Mouse (Mus musculus): ENCODE results near the gene Mis18bp1. TPM values are rescaled to one million over a fixed set of nuclear protein-coding genes. Genes with fewer than 3 reads are reported as not detected.
A peak's percentile ranks its signal among the peaks of the same experiment; 100 is the strongest.
"Not testable (repeated sequence)": the region's sequence is repeated elsewhere in the genome, so short reads cannot be mapped to it uniquely, and the experiment has no call there.

The Mis18bp1 gene
- 29.2 and 35.0 TPM in 2 replicates for polyA plus RNA-seq (2015; fragmentation: Nextera tagmentation; extraction: Ambion mirVana)

GRCm38 (mm10) chr12:65172021-65172951, at the start of gene Mis18bp1:
Mis18bp1 (minus strand) TSS chr12:65172604.
- peak within 1 kb of the TSS; percentile 81 for H3K9ac ChIP-seq
- H3K4me3 ChIP-seq = peak within 1 kb of the TSS; percentile 76
- H3K4me1 ChIP-seq (replicated peaks) = peaks cover 13% of the 10 kb centered on the region
- WGBS = under 1% methylated on average over 70 of the region's 70 CpGs
- peak within 1 kb of the TSS; percentile 65 for H3K4me2 ChIP-seq
- no peaks in the 10 kb centered on the region for H3K9me3 ChIP-seq (replicated peaks)
- ATAC-seq (replicated peaks; ENCODE audit: insufficient number of reproducible peaks, insufficient read depth, low FRiP score, low read depth) = peak; percentile 99
- no peaks in the 10 kb centered on the region for H3K27me3 ChIP-seq
- H3K36me3 ChIP-seq = no peaks in the 10 kb centered on the region
- H3K27ac ChIP-seq = peak within 1 kb of the TSS; percentile 94

GRCm38 (mm10) chr12:65216404-65216840, 44.0 kb upstream of the Mis18bp1 start:
- H3K9ac ChIP-seq = no peak overlapping the region
- H3K27me3 ChIP-seq = no peaks in the 10 kb centered on the region
- 83% methylated on average over 6 of the region's 6 CpGs for WGBS
- no peaks in the 10 kb centered on the region for H3K4me1 ChIP-seq (replicated peaks)
- no peaks in the 10 kb centered on the region for H3K36me3 ChIP-seq
- no peak overlapping the region for H3K4me2 ChIP-seq
- no peak overlapping the region for H3K27ac ChIP-seq
- H3K9me3 ChIP-seq (replicated peaks) = no peaks in the 10 kb centered on the region
- no peak for ATAC-seq (replicated peaks; ENCODE audit: insufficient number of reproducible peaks, insufficient read depth, low FRiP score, low read depth)
- H3K4me3 ChIP-seq = no peak overlapping the region

DNA sequence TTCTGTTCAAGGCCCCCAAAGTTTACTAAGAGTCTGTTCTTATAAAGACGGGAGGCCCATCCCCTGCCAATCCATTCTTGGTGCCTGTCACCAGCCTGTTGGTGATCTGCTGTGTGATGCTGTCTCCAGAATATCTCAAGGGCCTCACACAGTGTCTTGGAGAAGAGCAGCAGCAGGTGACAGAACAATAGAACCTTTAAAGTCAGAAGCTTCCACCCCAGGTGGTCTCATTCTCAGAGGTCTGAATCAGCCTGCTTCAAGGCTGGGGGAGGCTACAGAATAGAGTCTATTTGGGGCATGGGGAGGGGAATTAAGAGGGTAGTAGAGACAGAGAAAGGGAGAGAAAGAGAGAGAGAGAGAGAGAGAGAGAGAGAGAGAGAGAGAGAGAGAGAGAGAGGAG, 34.0 kb upstream of the Mis18bp1 start:
- Histone ChIP-seq H3K9me3 (replicated peaks) (no peaks in the 10 kb centered on the region), H3K9ac (no peak overlapping the region)
- 79% methylated on average over 1 of the region's 1 CpGs for WGBS

GRCm38 (mm10) chr12:65201812-65202211, 29.4 kb upstream of the Mis18bp1 start:
- no peak overlapping the region for H3K9ac ChIP-seq
- H3K4me3 ChIP-seq = no peak overlapping the region
- 89% methylated on average over 2 of the region's 2 CpGs for WGBS
- H3K9me3 ChIP-seq (replicated peaks) = no peaks in the 10 kb centered on the region
- H3K4me1 ChIP-seq (replicated peaks) = no peaks in the 10 kb centered on the region
- H3K36me3 ChIP-seq = no peaks in the 10 kb centered on the region
- H3K4me2 ChIP-seq = no peak overlapping the region
- ATAC-seq (replicated peaks; ENCODE audit: insufficient number of reproducible peaks, insufficient read depth, low FRiP score, low read depth) = no peak
- H3K27ac ChIP-seq = no peak overlapping the region
- H3K27me3 ChIP-seq = no peaks in the 10 kb centered on the region

More for the DNA sequence above, 34.0 kb upstream of the Mis18bp1 start:
- no peaks in the 10 kb centered on the region for H3K4me1 ChIP-seq (replicated peaks)
- H3K4me2 ChIP-seq = no peak overlapping the region
- H3K27me3 ChIP-seq = no peaks in the 10 kb centered on the region
- no peak overlapping the region for H3K4me3 ChIP-seq
- ATAC-seq (replicated peaks; ENCODE audit: insufficient number of reproducible peaks, insufficient read depth, low FRiP score, low read depth) = no peak
- H3K27ac ChIP-seq = no peak overlapping the region
- H3K36me3 ChIP-seq = no peaks in the 10 kb centered on the region

- Histone ChIP-seq H3K36me3 (no peaks in the 10 kb centered on the region), H3K9me3 (replicated peaks) (no peaks in the 10 kb centered on the region), H3K4me3 (no peak overlapping the region), H3K9ac (no peak overlapping the region), H3K4me1 (replicated peaks) (no peaks in the 10 kb centered on the region), H3K27me3 (no peaks in the 10 kb centered on the region), H3K27ac (no peak overlapping the region), H3K4me2 (no peak overlapping the region)
- WGBS = 52% methylated on average over 5 of the region's 5 CpGs
- no peak for ATAC-seq (replicated peaks; ENCODE audit: insufficient number of reproducible peaks, insufficient read depth, low FRiP score, low read depth)
Measured at GRCm38 (mm10) chr12:65194003-65194530, 21.7 kb upstream of the Mis18bp1 start.

GRCm38 (mm10) chr12:65189213-65189612, 16.8 kb upstream of the Mis18bp1 start:
- WGBS = 60% methylated on average over 2 of the region's 2 CpGs

DNA sequence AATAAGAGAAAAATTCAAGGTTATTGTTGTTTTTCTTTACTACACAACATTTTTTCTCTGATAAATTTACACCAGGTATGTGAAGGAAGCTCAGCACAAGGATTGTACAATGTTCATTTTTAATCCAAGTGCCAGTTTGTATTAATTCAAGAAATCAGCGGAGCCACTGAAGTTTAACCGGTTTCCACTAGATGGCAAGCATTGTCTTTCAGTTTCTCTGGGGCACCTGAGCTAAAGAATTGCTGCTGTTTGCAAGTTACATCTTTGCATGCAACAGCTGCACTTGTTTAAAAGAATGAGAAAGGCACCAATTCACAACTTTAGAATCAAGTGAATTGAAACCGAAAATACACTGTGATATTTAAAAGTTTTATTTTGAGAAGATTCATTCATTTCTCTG, 15.0 kb upstream of the Mis18bp1 start:
- 47% methylated on average over 3 of the region's 3 CpGs for WGBS
- no peaks in the 10 kb centered on the region for H3K4me1 ChIP-seq (replicated peaks)

More at GRCm38 (mm10) chr12:65189213-65189612, 16.8 kb upstream of the Mis18bp1 start:
- Histone ChIP-seq H3K4me2 (no peak overlapping the region), H3K9me3 (replicated peaks) (no peaks in the 10 kb centered on the region), H3K36me3 (no peaks in the 10 kb centered on the region), H3K27me3 (no peaks in the 10 kb centered on the region), H3K4me1 (replicated peaks) (no peaks in the 10 kb centered on the region), H3K4me3 (no peak overlapping the region), H3K27ac (no peak overlapping the region), H3K9ac (no peak overlapping the region)
- no peak for ATAC-seq (replicated peaks; ENCODE audit: insufficient number of reproducible peaks, insufficient read depth, low FRiP score, low read depth)

GRCm38 (mm10) chr12:65173736-65174135, 1.3 kb upstream of the Mis18bp1 start:
- WGBS = 91% methylated on average over 5 of the region's 5 CpGs
- Histone ChIP-seq H3K4me3 (no peak overlapping the region), H3K27me3 (no peaks in the 10 kb centered on the region), H3K9ac (no peak overlapping the region), H3K4me1 (replicated peaks) (peaks cover 13% of the 10 kb centered on the region), H3K27ac (no peak overlapping the region), H3K36me3 (no peaks in the 10 kb centered on the region), H3K4me2 (0 out of 2 replicates have a peak overlapping the region, but pooled peaks have one; percentile 65), H3K9me3 (replicated peaks) (no peaks in the 10 kb centered on the region)
- no peak for ATAC-seq (replicated peaks; ENCODE audit: insufficient number of reproducible peaks, insufficient read depth, low FRiP score, low read depth)

More for the DNA sequence above, 15.0 kb upstream of the Mis18bp1 start:
- Histone ChIP-seq H3K4me2 (no peak overlapping the region), H3K36me3 (no peaks in the 10 kb centered on the region), H3K27me3 (no peaks in the 10 kb centered on the region), H3K9me3 (replicated peaks) (no peaks in the 10 kb centered on the region), H3K9ac (no peak overlapping the region), H3K4me3 (no peak overlapping the region), H3K27ac (no peak overlapping the region)
- ATAC-seq (replicated peaks; ENCODE audit: insufficient number of reproducible peaks, insufficient read depth, low FRiP score, low read depth) = no peak

DNA sequence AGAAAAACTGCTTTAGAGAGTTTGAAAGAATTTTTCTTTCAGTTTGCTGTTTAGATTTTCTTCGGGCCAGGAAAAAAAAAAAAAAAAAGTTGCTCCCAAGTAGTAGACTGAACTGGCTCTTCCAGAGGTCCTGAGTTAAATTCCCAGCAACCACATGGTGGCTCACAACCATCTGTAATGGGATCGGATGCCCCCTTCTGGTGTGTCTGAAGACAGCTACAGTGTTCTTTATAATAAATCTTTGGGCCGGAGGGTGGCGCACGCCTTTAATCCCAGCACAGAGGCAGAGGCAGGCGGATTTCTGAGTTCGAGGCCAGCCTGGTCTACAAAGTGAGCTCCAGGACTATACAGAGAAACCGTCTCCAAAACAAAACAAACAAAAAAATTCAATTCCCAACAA, 555 bp upstream of the Mis18bp1 start:
- H3K9me3 ChIP-seq (replicated peaks); H3K36me3 ChIP-seq; H3K27me3 ChIP-seq: not testable (repeated sequence)
- Histone ChIP-seq H3K9ac (peak overlapping the region; percentile 81), H3K4me1 (replicated peaks) (peaks cover 13% of the 10 kb centered on the region), H3K4me3 (peak overlapping the region; percentile 76), H3K27ac (peak overlapping the region; percentile 94), H3K4me2 (peak overlapping the region; percentile 65)
- WGBS = 21% methylated on average over 8 of the region's 8 CpGs
- peak; percentile 27 for ATAC-seq (replicated peaks; ENCODE audit: insufficient number of reproducible peaks, insufficient read depth, low FRiP score, low read depth)

DNA sequence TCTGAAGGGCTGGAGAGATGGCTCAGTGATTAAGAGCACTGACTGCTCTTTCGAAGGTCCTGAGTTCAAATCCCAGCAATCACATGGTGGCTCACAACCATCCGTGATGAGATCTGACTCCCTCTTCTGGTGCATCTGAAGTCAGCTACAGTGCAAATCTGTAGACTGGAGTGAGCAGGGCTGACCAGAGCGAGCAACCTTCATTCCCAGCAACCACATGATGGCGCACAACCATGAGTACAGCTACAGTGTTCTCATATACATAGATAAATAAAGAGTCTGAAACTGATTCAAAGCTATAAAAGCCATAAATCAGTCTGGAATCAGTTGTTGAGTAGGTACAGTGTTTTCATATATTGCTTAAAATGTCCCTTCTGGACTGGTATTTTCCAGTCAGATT, 36.3 kb downstream of the Mis18bp1 start:
- not testable (repeated sequence) for H3K9me3 ChIP-seq (replicated peaks); H3K4me3 ChIP-seq; H3K4me1 ChIP-seq (replicated peaks); H3K27me3 ChIP-seq; ATAC-seq (replicated peaks; ENCODE audit: insufficient number of reproducible peaks, insufficient read depth, low FRiP score, low read depth); H3K4me2 ChIP-seq; H3K27ac ChIP-seq; H3K9ac ChIP-seq
- WGBS = 92% methylated on average over 4 of the region's 4 CpGs
- peaks cover 26% of the 10 kb centered on the region; the same call in 1 of the 2 replicates for H3K36me3 ChIP-seq

DNA sequence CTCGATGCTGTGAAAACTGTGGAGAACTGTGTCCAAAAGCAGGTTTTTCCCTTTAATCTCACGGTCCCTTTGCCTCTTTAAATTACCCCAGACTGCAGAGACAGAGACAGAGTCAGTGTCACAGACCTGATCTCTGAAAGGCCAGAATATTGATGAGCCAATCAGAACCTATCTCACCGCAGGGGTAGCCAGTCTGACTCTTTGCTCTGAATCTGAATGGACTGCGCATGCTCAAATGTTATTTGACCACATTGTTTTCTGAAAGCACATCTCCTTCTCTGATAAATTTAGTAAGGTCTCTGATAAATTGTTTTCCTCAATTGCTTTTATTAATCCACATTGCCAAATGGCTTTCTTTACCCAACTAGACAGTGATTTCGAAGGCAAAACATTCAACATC, 53.0 kb downstream of the Mis18bp1 start:
- no peak overlapping the region for H3K4me3 ChIP-seq
- no peak for ATAC-seq (replicated peaks; ENCODE audit: insufficient number of reproducible peaks, insufficient read depth, low FRiP score, low read depth)
- H3K4me2 ChIP-seq = no peak overlapping the region
- no peaks in the 10 kb centered on the region for H3K27me3 ChIP-seq
- H3K36me3 ChIP-seq = peaks cover 33% of the 10 kb centered on the region
- WGBS = 90% methylated on average over 5 of the region's 5 CpGs
- no peak overlapping the region for H3K9ac ChIP-seq
- no peaks in the 10 kb centered on the region for H3K9me3 ChIP-seq (replicated peaks)
- H3K4me1 ChIP-seq (replicated peaks) = no peaks in the 10 kb centered on the region
- H3K27ac ChIP-seq = no peak overlapping the region

All from heart, embryonic 15.5 days (tissue).